Mouse (Mus musculus): ENCODE results near the gene Sntb2.
A peak's percentile ranks its signal among the peaks of the same experiment; 100 is the strongest.
"Not testable (repeated sequence)": the region's sequence is repeated elsewhere in the genome, so short reads cannot be mapped to it uniquely, and the experiment has no call there.

Gene Sntb2

GRCm38 (mm10) chr8:106935324-106935869, at the start of gene Sntb2:
Gene Sntb2, plus strand, starts transcription at chr8:106935750.
- peak; percentile 98 for DNase-seq

GRCm38 (mm10) chr8:106887336-106888189, 48.0 kb upstream of the Sntb2 start:
- DNase-seq = peak; percentile 89

- DNase-seq = no peak
These were observed 46.7 kb upstream of the Sntb2 start for GRCm38 (mm10) chr8:106888803-106889202.

DNA sequence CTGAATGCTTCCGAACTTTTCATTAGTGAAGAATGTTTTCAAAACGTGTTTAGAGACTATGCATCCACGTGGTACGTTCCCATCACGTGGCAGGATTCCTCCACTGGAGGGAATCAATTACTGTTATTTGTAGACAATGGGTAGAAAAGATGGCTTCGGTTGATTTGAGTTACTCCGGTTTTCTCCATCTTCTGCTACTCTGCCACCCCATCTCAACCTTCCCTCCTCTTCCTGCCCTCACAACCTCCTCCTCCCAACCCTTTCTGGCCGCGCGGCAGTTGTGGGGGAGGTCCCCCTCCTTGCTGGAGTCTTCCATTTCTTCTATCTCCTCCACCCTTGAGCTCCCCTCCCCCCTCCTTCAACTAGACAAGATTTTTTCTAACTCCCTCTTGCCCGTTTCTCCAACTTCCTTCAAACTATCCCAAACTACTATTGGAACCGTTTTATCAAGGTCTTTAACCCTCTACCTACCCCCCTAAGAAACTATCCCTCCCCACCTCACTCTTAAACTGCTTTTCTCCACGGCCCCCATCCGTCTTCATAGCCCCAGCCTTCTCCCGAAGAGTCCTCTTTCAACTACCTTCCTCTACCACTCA, 43.2 kb upstream of the Sntb2 start:
- DNase-seq = peak; percentile 71

- DNase-seq = peak; percentile 84
These were observed 42.6 kb upstream of the Sntb2 start for GRCm38 (mm10) chr8:106892806-106893451.

DNA sequence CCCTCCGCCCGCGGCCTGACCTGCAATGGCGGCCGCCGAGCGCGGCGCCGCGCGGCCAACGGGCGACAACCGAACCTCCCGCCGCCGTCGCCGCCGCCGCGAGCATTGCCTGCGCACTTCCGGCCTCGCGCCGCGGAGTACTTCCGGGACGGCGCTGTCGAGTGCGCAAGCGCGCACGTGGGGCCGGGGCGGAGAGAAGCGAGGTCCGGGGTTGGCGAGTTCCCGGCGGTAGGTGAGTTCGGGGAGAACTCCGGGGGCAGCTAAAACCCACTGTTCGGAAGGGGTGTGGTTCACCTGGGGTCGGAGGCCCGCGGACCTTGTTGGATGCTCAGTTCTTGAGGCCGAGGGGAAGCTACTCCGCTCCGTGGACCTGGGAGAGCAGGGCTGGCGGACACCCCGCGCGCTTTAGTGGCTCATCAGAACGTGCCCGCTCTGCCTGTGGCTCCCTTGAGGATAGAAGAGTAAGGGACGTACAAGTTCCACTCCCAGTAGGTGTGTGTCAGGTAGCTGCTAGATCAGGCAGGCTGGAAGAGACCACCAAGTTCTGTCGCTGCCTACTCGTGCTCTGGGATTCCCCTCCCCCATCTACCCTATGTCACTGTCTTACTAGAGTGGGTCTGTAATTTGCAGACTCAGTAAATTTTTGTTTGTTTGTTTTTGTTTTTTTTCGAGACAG, 41.9 kb upstream of the Sntb2 start, which contains the start of gene Utp4:
Gene Utp4, plus strand, starts transcription at position 156 of the 676 bp plus-strand sequence.
- DNase-seq = peak; percentile 94

DNA sequence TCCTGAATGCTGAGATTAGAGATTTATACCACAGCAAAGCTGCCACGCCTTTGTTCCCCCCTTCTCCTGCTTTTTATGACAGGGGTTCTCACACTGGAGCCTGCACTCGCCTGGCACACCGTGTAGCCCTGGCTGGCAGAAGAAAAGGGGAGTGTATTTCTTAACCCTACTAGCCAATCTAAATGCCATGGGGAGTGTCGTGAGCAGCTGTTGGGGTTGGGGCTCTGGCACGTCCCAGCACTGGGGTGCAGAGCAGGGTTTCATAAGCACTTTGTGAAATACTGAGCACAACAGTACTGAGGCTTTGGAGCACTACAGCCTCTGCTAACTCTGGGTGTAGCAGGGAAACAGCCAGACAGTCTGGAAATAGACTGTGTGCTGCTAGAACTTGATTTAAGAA, 36.1 kb upstream of the Sntb2 start:
- DNase-seq = no peak

DNA sequence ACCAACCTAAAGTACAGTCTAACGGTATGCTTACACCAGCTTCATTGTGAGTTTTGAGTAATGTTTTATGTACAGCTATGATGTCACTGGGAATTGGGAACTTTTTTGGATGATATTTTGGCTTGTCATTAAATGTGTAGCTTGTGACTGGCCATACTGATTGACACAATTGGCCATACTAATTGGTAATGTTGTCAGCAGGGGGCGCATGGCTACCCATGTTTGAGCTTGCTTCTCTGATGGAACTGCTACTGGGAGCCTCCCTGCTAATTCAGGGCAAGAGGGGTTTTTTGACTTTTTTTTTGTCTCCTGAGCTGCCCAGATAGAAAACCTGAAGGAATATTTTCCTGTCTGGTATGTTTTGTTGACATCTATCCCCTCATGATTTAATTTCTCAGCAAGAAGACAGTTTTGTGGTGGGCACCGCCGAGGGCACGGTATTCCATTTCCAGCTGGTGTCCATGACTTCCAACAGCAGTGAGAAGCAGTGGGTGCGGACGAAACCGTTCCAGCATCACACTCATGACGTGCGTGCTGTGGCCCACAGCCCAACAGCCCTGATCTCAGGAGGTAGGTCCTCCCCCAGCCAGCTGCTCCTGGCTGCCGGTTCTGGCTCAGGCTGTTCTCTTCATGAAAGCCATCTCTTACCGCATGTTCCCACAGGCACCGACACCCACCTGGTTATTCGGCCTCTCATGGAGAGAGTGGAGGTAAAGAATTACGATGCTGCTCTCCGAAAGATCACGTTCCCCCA, 29.6 kb upstream of the Sntb2 start:
- peak; percentile 87 for DNase-seq

GRCm38 (mm10) chr8:106906635-106907034, 28.9 kb upstream of the Sntb2 start:
- DNase-seq = no peak

DNA sequence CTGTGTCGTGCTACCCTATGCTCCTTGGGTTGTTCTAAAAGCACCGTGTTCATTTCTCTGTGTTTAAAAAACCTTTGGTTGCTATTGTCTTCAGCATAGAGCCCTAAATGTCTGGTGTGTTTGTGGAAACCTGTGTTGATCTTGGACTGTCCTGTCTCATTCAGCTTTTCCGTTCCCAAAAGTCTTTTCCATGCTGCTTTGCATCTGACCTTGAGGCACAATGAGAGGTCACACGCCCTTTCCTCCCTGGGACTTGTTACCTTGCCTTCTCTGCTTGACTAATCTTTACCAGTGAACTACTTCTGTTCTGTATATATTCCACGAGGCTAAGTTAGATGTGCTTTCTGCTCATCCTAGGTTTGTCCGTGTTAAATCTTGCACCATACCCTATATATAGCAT, 28.1 kb upstream of the Sntb2 start:
- no peak for DNase-seq

GRCm38 (mm10) chr8:106908291-106908690, 27.3 kb upstream of the Sntb2 start:
- DNase-seq = no peak

GRCm38 (mm10) chr8:106913631-106914030, 21.9 kb upstream of the Sntb2 start:
- DNase-seq = no peak

DNA sequence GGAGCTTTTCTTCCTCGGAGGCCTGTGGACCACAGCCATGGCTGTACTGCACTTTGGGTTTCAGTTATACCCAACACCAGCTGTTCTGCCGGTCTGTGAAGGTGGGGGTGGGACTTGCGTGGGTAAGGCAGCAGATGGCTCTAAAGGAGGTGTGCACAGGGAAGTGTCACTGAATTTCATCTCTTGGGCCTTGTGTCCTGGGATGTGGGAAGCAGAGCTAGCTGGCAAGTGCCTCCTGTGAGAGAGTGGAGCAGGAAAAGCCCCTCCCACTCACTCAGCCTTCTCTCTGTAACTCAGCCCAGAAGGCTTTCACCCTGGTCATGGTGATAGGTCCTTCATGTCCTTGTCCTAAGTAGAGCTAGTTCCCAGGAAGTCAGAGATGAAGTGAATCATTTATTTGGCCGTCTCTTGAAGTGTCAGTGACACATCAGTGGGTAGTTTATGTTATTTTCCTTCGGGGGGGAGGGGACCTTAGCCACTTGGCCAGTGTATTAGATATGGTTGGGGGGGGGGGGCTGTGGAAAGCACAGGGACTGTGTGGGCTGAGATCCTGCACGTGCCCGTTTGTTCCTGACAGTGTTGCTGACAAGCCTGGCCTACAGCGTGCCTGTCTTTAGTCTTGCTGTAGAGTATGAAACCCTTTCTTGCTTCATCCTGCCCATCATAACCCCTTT, 15.7 kb upstream of the Sntb2 start:
- no peak for DNase-seq

- DNase-seq = no peak
These were observed 15.2 kb upstream of the Sntb2 start for GRCm38 (mm10) chr8:106920395-106920741.

DNA sequence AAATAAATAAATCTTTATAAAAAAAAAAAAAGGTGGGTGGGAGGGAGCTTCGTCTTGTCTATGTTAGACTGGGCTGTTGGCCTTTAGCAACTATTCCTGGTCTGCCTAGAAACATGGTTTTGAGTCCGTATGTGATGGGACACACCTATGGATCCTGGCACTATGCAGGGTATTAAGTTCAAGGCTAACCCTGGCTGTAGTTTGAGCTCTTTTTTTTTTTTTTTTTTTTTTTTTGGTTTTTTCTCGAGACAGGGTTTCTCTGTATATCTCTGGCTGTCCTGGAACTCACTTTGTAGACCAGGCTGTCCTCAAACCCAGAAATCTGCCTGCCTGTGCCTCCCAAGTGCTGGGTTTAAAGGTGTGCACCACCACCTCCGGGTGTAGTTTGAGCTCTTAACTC, 11.5 kb upstream of the Sntb2 start:
- DNase-seq = no peak

DNA sequence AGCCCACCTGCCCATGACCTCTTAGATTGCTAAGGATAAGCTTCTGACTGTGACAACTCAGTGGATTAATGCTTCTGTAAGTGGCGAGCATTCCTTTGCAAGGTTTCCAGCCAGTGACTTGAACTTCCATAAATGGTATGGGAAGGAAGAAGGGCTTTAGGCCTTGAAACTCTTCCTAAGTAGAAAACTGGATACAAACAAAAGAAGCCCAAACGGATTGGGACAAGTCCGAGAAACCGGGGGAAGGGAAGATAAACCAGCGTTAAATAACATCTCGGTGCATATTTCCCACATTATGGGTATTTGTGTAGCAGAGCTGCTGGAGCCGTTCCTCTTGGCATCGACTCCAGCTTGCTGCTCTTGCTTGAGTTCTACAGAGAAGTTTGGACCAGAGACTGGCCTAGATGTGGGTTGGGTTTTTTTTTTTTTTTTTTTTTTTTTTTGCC, 10.6 kb upstream of the Sntb2 start:
- no peak for DNase-seq

DNA sequence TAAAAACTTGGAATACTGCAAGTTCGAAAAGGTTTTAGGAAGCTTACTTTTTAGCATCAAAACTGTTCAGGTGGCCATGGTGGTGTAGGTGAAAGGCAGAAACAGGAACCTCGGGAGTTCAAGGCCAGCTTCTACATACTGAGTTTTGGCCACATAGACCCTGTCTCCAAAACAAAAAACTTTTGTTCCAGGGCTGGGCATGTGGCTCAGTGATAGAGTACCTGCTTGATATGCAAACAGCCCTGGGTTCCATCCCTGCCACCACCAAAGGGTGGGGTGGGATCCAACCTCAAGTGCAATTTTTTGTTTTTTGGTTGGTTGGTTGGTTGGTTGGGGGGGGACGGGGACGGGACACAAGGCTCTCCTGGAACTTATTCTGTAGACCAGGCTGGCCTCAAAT, 10.1 kb upstream of the Sntb2 start:
- DNase-seq = no peak

DNA sequence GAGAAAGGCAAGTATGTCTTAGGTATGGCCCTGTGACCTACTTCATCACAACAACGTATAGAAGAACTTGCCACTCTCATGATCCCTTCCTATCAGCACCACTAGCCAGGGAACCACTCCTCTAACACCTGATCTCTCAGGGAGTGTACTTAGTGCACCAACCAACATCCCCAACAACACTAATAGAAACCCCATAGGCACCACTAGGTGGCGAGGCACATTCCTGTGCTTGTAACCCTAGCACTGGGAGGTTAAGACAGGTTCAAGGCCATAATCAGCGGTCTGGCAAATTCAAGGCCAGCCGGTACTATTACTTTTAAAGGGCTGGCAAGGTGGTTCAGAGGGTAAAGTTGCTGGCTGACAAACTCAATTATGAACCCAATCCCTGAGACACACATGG, 8.3 kb upstream of the Sntb2 start:
- DNase-seq = peak; percentile 45

DNA sequence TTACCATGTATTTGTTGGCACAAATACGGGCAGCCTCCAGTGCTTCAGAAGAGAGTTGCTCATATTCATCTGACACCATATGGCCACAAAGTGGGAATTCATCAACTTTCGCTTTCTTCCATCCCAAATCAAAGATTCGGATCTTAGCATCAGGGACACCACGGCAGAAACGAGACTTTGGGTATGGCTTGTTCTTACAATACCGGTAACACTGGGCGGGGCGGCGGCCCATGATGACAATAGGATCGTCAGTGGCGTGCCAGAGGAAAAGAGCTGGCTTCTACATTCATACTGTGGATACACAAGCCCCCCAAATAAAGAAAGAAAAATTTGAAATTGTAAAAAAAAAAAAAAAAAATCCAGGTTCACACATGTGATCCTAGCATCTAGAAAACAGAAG, 7.4 kb upstream of the Sntb2 start:
- DNase-seq = not testable (repeated sequence)

DNA sequence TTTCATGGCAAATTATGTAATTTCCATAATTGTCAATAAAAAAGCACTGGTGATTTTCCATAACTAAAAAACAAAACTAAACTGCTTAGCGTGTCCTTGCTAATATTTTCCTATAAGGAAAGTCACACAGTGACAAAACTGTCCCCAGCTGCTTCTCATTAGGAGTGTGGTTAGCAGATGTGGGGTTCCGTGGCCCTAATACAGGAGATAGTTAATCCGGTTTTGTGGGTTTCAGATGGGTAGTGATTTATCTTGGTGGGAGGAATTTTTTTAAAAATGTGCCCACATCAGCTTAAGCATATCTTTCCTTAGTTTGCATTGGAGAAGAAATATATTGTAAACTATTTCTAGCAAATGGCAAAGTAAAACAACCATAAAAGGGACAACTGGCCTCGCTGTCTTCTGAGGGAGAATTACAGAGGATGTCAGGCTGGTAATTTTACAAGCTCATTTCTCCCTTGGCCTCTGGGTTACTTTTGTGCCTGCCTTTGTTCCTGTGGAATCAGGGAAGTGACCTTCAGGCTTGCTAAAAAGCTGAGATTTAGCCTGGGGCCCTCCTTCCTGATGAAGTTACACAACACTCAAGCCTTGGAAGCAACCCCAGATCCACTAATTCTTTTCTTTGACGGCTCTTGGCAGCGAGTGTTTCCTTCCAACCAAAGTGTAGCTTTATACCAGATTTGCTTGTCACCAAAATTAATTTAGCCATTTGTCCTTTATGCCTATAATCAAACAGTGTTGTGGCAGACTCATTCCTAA, 6.2 kb upstream of the Sntb2 start:
- DNase-seq = peak; percentile 74

GRCm38 (mm10) chr8:106929921-106930320, 5.6 kb upstream of the Sntb2 start:
- no peak for DNase-seq
